Mouse (Mus musculus): ENCODE measurements around the gene Cracr2a.
"Not testable (repeated sequence)": the region's sequence is repeated elsewhere in the genome, so short reads cannot be mapped to it uniquely, and the experiment has no call there.

The Cracr2a gene

GRCm38 (mm10) chr6:127561231-127562020 is at the start of gene Cracr2a:
TSS of gene Cracr2a (plus strand) at chr6:127561338.
- DNase-seq (ENCODE audit: low read depth) = peak; percentile 64

GRCm38 (mm10) chr6:127513776-127514175 is 47.4 kb upstream of the Cracr2a start:
- not testable (repeated sequence) for DNase-seq (ENCODE audit: low read depth)

- DNase-seq (ENCODE audit: low read depth) = no peak
These were observed 40.0 kb upstream of the Cracr2a start for GRCm38 (mm10) chr6:127521176-127521575.

- DNase-seq (ENCODE audit: low read depth) = no peak
These were observed 38.8 kb upstream of the Cracr2a start for GRCm38 (mm10) chr6:127522326-127522725.

- no peak for DNase-seq (ENCODE audit: low read depth)
These were observed 36.7 kb upstream of the Cracr2a start for GRCm38 (mm10) chr6:127524442-127524841.

GRCm38 (mm10) chr6:127528625-127529024 is 32.5 kb upstream of the Cracr2a start:
- no peak for DNase-seq (ENCODE audit: low read depth)

- peak; percentile 57 for DNase-seq (ENCODE audit: low read depth)
These were observed 31.7 kb upstream of the Cracr2a start for GRCm38 (mm10) chr6:127529451-127529850.

GRCm38 (mm10) chr6:127530206-127530605 is 30.9 kb upstream of the Cracr2a start:
- DNase-seq (ENCODE audit: low read depth) = no peak

GRCm38 (mm10) chr6:127531412-127532205 is 29.5 kb upstream of the Cracr2a start:
- no peak for DNase-seq (ENCODE audit: low read depth)

GRCm38 (mm10) chr6:127532304-127532703 is 28.8 kb upstream of the Cracr2a start:
- no peak for DNase-seq (ENCODE audit: low read depth)

- no peak for DNase-seq (ENCODE audit: low read depth)
These were observed 27.4 kb upstream of the Cracr2a start for GRCm38 (mm10) chr6:127533766-127534165.

- DNase-seq (ENCODE audit: low read depth) = no peak
These were observed 24.1 kb upstream of the Cracr2a start for GRCm38 (mm10) chr6:127537035-127537434.

GRCm38 (mm10) chr6:127538118-127538517 is 23.0 kb upstream of the Cracr2a start:
- DNase-seq (ENCODE audit: low read depth) = no peak

GRCm38 (mm10) chr6:127539226-127539625 is 21.9 kb upstream of the Cracr2a start:
- no peak for DNase-seq (ENCODE audit: low read depth)

GRCm38 (mm10) chr6:127539659-127540058 is 21.5 kb upstream of the Cracr2a start:
- no peak for DNase-seq (ENCODE audit: low read depth)

GRCm38 (mm10) chr6:127540517-127540916 is 20.6 kb upstream of the Cracr2a start:
- no peak for DNase-seq (ENCODE audit: low read depth)

GRCm38 (mm10) chr6:127541617-127542374 is 19.3 kb upstream of the Cracr2a start:
- DNase-seq (ENCODE audit: low read depth) = peak; percentile 36

GRCm38 (mm10) chr6:127546676-127547075 is 14.5 kb upstream of the Cracr2a start:
- DNase-seq (ENCODE audit: low read depth) = peak; percentile 73

- no peak for DNase-seq (ENCODE audit: low read depth)
These were observed 8.2 kb upstream of the Cracr2a start for GRCm38 (mm10) chr6:127552940-127553339.

- peak; percentile 46 for DNase-seq (ENCODE audit: low read depth)
These were observed 5.6 kb upstream of the Cracr2a start for GRCm38 (mm10) chr6:127555553-127555952.

GRCm38 (mm10) chr6:127560872-127561230 is 287 bp upstream of the Cracr2a start:
- DNase-seq (ENCODE audit: low read depth) = no peak

GRCm38 (mm10) chr6:127563511-127563910 is 2.4 kb downstream of the Cracr2a start:
- DNase-seq (ENCODE audit: low read depth) = no peak

All from fibroblast of lung, adult 2 months (primary cell).